Mouse (Mus musculus) testis, adult 2 months (tissue): ENCODE results near the gene Nepn.
"Not testable (repeated sequence)": the region's sequence is repeated elsewhere in the genome, so short reads cannot be mapped to it uniquely, and the experiment has no call there.

Experiments
- CTCF ChIP-seq: fragments of 200-500 bp; IDR thresholded peaks from 2 replicates; pipeline ENCODE4 v1.5.1; 2012; ENCODE audit warnings: low read depth, mild to moderate bottlenecking, inconsistent platforms, low read length, moderate library complexity; ENCODE audit not compliant: control insufficient read depth, insufficient read depth, insufficient replicate concordance
- POLR2A ChIP-seq: fragments of 200-500 bp; IDR thresholded peaks from 2 replicates; pipeline ENCODE4 v1.6.1; 2012; ENCODE audit warnings: low read depth, mild to moderate bottlenecking, inconsistent platforms, low read length, moderate library complexity; ENCODE audit not compliant: control insufficient read depth

GRCm38 (mm10) chr10:52343324-52343723 lies 45.4 kb upstream of the Nepn start:
- TF ChIP-seq CTCF, POLR2A: not testable (repeated sequence)
